Mouse (Mus musculus): ENCODE results near the gene Ino80b.

DNA sequence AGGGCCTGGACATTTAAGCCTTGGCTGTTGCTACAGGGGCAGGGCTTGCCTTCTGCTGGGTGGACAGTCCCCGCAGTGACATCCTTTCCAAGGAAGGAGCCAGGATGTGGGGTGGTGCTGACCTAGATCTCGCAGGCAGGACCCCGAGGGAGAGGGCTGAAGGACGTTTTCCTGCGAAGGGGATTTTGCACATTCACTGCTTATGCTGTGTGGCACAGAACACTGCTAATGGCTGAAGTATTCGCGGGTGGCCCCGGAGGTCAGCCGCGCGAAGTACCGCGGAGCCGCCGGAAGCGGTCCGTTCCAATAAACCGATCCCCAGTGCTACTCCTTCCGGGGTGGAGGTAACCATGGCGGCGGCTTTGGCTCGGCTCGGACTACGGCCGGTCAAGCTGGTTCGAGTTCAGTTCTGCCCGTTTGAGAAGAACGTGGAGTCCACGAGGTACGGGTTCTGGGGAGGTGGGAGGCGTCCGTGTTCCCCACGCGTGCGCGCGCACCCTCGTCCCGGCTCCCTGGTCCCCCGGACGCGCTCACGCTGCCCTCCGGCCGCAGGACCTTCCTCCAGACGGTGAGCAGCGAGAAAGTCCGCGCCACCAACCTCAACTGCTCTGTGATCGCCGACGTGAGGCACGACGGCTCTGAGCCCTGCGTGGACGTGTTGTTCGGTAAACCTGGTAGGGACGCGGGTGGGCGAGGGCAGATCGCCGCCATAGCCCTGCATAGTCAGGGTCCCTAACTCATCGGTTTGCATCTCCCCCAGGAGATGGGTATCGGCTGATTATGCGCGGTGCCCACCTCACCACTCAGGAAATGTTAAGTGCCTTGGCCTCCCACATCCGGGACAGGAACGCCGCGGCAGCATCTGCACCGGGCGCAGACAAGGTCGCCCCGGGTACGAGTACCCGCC is 16.2 kb downstream of the Ino80b start, which contains the start of gene Mrpl53:
- TF ChIP-seq POLR2A (IDR thresholded peaks at IDR 0.05; ENCODE audit: extremely low read depth, insufficient read depth, low read length) (peak; percentile 88), CTCF (IDR thresholded peaks at IDR 0.05; ENCODE audit: extremely low read depth, insufficient read depth, low read length) (no peak)

All from cortical plate, adult 2 months (tissue).